Mouse (Mus musculus) spleen, postnatal 10 days (tissue): Measurements from ENCODE around the gene Mms19.

Experiments
- DNase-seq, 2 experiments: peaks; one replicate each; pipeline ENCODE4 v3.0.0; 2021 to 2022; ENCODE audit warnings: low spot score in 2 of 2

Gene Mms19

DNA sequence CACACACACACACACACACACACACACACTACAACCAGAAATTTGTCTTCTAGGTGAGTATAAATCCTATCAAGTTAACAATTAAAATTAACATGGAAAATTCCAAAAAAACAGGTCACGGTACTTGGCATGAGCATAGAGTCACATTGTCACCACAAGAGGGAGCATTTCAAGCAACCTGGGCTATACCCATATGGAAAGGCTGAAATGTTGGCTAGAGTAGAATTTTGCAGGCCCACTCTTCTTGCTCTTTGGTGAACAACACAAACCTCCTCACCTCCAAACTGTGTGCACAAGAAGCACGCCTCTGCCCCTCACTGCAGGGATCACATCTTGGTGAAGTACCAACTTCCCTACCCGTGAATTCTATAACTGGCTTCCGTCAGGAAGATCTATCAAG lies 82.1 kb downstream of the Mms19 start:
- peak in 1 of 2 experiments; percentile 41 for DNase-seq

DNA sequence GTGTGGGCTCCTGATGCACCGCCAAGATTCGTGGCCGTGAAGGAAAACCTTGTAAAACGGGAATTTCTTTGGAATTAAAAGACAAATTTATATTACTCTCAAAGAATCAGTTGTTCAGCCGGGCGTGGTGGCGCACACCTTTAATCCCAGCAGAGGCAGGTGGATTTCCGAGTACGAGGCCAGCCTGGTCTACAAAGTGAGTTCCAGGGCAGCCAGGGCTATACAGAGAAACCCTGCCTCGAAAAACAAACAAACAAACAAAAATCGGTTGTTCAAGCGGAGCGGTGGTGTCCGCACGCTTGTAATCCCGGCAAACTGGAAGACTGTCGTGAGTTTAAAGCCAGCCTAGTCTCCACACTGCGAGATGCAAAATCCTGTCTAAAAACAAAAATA lies 84.6 kb downstream of the Mms19 start:
- no peak for DNase-seq

DNA sequence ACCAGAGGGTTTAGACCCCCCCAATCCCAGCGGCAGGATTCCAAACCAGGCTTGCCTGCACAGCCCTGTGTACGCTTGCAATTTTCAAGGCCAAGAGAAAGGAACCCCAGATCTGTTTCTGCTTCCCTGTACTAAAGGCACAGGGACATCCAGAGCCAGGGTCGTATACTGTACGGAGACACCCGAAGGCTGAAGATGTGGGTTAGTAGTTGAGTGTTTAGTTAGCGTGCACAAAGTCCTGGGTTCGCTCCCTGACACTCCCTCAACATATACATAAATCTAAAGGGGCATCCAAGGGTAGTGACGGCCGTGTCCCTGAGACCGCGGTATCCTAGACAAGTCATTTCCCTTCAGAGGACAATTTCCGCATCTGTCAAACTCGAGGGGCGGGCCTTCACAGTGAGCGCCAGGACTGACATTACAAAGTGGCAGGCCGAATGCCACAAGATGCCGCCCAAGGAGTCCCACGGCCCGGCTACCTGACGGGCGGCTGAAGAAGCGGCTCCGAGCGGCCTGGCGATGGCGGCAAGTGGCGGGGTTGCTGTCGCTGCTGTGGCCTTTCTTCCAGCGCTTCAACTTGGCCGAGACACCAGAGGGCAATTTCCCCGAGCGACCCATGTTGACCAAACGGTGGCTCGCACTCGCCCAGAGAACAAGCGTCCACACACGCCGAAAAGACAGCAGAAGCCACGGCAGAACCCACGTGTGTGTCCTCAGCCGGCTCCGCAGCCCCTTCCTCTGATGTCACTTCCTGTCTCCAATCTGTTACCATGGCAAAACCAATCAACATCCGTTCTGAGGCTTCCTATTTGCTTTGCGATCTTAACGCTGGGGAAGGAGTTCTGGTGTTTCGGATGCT lies 85.3 kb downstream of the Mms19 start, which contains the start of gene Rrp12:
TSS of gene Rrp12 (minus strand) at position 714 of the 859 bp plus-strand sequence.
- DNase-seq = peak; percentile 57 to 79

DNA sequence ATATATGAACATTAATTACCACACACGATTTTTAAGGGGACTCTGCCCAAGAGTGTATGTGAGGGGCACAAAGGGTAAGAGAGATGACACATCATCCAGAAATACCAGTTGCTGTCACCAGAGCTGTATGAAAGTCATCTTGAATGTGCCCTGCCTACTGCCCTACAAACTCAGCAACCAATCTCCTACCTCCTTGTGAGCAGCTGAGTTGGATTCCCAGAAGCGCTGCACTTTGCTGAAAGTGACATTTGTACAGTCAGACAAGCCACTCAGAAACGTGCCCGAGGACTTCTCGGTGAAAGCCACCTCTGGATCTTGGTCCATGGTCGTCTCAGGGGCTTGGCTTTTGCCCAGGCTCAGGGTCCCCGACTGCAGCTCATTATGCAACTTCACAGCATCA lies 86.0 kb downstream of the Mms19 start:
- DNase-seq = no peak
